Mouse (Mus musculus) ovary, adult 18-20 months (tissue): Measurements from ENCODE around the gene Ptprj.
A peak's percentile ranks its signal among the peaks of the same experiment; 100 is the strongest.

Source experiments
- DNase-seq: peaks from one replicate; pipeline ENCODE4 v3.0.0; 2022; ENCODE audit warnings: low spot score, mixed read lengths

Ptprj gene

DNA sequence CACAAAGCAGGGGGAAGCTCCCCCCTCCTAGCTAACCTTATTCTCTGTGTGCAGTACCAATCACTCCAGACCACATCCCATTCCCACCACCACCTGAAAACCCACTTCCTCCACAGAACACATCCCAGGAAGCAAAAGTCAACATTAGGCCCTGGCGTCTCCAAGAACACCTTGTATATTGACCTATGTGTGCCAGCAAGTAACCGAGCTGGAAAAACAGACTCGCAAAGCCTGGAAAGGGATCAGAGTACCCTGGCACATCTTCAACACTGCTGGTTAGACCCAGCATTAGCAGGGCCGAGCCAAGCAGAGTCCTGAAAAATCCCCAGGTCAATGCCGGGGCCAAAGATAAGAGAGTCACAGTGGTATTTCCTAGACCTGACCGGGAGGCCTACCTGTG, 58.0 kb downstream of the Ptprj start:
- DNase-seq, result no peak

DNA sequence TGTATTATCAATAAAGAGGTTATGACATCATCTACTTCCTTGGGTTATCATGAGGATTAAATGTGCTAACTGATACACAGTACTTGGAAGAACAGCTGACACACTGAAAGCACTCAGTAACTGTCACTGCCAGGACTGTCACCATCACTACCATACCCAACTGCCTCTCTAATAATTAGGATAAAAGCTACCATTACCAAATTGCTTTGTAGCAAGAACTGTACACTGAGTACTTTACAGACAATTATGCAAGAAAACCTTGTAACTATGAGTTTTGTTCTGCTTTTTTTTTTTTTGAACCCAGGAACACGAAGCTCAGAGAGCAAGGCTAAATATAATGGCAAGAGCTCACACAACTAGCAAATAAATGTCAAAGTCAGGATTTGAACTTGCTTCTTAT, 58.5 kb downstream of the Ptprj start:
- no peak for DNase-seq

- no peak for DNase-seq
Measured at GRCm38 (mm10) chr2:90518296-90518695, 62.2 kb downstream of the Ptprj start.

- no peak for DNase-seq
Measured at GRCm38 (mm10) chr2:90514969-90515368, 65.5 kb downstream of the Ptprj start.

- no peak for DNase-seq
Measured at GRCm38 (mm10) chr2:90509268-90509667, 71.2 kb downstream of the Ptprj start.

DNA sequence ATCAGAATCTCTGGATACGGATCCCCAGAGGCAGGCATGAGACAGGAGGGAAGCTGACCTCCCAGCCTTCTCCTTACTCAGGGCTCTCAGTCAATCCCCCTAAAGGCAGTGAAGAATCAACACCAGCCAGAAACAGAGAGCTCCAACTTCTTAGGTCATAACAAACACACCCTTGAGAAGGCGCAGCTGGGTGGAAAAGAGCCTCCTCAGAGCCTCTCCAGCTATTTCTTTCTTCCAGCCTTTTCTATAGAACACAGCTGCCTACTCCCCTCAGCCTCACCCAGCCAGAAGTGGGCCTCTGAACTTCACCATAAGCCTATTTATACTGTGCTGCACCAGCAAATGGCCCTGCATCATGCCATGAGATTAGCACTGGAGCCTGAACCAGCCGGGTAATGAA, 74.3 kb downstream of the Ptprj start:
- DNase-seq, result no peak

- DNase-seq, result peak; percentile 10
Measured at GRCm38 (mm10) chr2:90504731-90505171, 75.7 kb downstream of the Ptprj start.

- no peak for DNase-seq
Measured at GRCm38 (mm10) chr2:90503182-90503833, 77.1 kb downstream of the Ptprj start.

- DNase-seq, result no peak
Measured at GRCm38 (mm10) chr2:90502738-90503137, 77.7 kb downstream of the Ptprj start.

- no peak for DNase-seq
Measured at GRCm38 (mm10) chr2:90501708-90502107, 78.7 kb downstream of the Ptprj start.

DNA sequence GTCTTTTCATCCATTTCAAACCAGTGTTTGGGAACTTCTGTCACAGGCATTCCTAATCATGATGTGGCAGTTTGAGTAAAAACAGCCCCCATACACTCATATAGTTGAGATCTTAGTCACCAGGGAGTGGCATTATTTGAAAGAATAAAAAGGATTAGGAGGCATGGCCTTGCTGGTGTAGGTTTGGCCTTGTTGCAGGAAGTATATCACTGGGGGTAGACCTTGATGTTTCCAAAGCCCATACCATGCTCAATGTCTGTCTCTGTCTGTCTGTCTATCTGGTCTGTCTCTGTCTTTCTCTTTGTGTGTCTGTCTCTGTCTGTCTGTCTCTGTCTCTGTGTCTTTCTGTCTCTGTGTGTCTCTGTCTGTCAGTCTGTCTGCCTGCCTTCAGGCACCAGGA, 79.6 kb downstream of the Ptprj start:
- no peak for DNase-seq

DNA sequence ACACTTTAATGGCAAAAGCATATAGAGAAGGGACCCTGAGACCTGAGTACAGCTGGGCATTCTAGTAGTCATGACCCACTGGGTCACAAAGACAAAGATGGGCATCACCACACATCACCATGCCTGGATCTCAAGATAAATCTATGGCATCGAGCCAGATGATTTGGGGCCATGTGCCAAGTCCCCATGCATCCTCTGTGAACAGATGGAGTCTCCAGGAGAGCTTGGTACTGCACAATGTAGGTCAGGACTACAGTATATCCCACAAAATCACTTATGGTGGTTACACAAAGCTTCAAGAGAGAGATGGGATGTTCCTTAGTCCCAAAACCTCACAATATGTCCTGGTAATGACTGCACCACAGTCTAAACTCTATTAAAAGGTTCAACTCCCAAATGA, 81.4 kb downstream of the Ptprj start:
- no peak for DNase-seq

DNA sequence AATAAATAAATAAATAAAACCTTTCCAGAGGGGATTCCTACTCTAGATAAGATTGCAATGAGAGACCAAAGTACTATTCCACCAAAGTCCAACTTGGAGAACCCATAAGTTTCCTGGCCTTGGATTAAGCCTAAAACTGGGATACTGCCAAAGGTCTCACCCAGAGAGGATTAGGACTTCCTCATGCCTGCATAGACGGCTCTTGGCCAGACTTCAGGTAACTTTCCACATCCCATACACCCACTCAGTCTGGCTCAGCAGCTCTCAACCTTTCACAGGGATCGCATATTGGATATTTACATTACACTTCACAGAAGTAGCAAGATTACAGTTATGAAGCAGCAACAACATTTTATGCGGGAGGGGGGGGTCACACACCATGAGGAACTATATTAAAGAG, 82.9 kb downstream of the Ptprj start:
- no peak for DNase-seq

DNA sequence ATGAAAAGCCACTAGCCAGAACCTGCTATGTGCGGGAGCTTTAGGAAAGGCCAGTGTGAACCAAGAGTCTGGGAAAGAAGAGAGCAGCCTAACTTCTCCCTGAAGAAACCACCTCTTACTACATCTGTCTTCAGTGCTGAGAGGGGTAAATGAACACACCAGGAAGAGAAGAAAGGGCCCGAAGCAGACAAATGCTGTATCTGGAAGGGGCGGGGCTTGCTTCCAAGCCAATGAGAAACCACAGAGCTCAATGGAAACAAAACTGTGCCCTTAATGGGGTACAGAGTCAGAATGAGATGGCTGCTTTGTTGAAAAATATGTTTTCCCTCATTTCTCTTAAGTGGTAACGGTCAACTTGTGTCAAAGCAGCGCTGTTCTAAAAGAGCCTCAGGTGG, 83.8 kb downstream of the Ptprj start:
- no peak for DNase-seq

GRCm38 (mm10) chr2:90496012-90496679, 84.3 kb downstream of the Ptprj start:
- no peak for DNase-seq

DNA sequence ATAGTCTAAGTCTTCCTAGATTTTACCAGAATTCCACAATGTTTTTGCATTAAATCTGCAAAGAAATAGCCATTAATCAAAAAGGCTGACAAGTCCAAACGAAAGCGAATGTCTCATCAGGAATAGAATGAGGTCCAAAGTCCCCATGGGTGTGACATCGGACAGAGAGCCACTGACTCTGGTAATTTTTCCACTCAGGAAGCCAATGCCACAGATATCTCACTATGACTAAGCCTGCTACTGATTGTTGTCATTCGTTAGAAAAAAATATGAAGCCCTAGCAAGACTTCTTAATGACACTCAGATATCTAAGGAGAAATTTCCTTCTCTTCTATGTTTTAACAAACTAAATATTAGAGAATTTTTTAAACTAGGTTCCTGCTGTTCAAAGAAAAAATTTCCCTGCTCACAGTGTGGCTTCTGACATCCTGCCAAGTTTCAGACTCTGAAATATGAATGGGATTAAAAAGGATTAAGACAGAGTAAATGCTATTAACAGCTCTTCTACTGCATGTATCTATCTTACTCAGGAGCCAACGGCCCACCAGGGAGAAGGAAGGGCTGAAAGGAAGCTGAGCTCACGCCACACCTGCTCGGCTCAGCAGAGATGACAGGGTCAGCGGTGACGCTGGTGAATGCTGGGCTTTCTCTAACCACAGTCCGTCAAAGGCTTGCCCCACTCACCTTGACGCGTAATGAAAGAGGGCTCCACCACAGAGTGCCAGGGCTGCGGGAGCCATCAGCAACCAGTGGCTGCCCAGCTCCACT, 90.0 kb downstream of the Ptprj start:
- no peak for DNase-seq

DNA sequence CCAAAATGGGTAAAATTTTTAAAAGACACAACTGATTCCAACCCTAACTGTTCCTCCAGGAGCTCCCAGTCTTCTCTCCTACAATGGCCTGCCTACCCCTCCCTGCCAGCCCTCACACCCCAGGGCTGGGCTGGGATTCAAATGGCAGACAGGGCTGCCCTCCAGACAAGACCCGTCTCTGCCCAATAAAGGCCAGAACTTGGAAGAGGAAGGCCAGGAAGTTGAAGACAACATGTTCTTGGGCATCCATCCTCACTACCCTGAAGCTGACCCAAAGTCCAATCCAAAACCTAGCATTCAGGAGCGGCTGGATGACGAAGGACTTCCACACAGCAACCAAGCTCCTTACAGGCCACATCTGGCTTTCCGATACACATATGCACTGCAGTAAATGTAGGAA, 90.6 kb downstream of the Ptprj start:
- no peak for DNase-seq

- no peak for DNase-seq
Measured at GRCm38 (mm10) chr2:90488690-90489590, 91.5 kb downstream of the Ptprj start.

DNA sequence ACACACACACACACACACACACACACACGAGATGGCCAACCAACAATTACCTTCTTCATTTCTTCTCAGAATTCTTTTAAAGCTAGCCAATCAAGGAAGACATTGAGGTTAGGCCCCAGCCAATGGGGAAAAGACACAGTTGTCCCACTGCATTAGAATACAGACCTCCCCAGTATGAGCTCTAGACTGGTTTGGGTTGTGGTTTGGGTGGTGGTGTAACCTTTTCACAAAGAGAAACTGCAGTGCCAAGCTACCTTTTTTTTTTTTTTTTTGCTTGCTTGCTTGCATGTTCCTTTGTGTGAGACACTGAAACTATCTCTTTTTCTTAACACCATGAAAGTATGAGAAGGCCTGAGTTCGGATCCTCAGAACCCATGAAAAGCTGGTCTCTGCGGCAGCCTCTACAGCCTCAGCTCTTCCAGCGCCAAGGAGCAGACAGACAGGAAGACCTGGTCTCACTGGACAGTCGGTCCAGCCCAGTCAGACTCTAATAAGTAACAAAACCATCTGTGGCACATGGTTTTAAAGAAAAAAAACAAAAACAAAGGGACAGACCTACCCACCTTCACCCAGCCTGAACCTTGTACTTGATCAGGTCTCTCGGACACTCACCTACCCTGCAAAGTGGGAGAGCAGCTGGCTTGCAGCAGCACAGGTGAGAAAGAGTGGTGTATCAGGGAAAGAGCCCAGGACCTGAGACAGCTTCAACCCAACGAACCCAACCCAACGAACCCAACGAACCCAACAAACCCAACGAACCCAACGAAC, 92.8 kb downstream of the Ptprj start:
- DNase-seq, result no peak

GRCm38 (mm10) chr2:90486226-90486755, 94.2 kb downstream of the Ptprj start:
- DNase-seq, result no peak

GRCm38 (mm10) chr2:90481505-90481904, 98.9 kb downstream of the Ptprj start:
- DNase-seq, result no peak
